Mouse (Mus musculus) heart, embryonic 12.5 days (tissue): Measurements from ENCODE around the gene Krtap28-10. TPM values are rescaled to one million over a fixed set of nuclear protein-coding genes. Genes with fewer than 3 reads are reported as not detected.
A peak's percentile ranks its signal among the peaks of the same experiment; 100 is the strongest.

Experiments used
- ATAC-seq: fragments of 200-750 bp; cut with Nextera tagmentation; 2 replicates; pipeline ENCODE4 v1.8.0; 2017; ENCODE audit warnings: moderate TSS enrichment, moderate library complexity; ENCODE audit not compliant: insufficient number of reproducible peaks, low FRiP score
- H3K27ac ChIP-seq: fragments of 300-500 bp; sonication (generic); 2 replicates; pipeline ENCODE4 v1.5.1; 2016; ENCODE audit warnings: mild to moderate bottlenecking, moderate library complexity; ENCODE audit not compliant: poor library complexity, severe bottlenecking
- H3K27me3 ChIP-seq: fragments of 300-500 bp; sonication (generic); replicated peaks from 2 replicates; pipeline ENCODE4 v1.6.1; 2016; ENCODE audit warnings: mild to moderate bottlenecking, moderate library complexity
- H3K36me3 ChIP-seq: fragments of 300-500 bp; sonication (generic); 2 replicates; pipeline ENCODE4 v1.6.1; 2016; ENCODE audit warnings: mild to moderate bottlenecking, moderate library complexity
- H3K4me1 ChIP-seq: fragments of 300-500 bp; sonication (generic); replicated peaks from 2 replicates; pipeline ENCODE4 v1.6.1; 2016; ENCODE audit warnings: mild to moderate bottlenecking
- H3K4me2 ChIP-seq: fragments of 300-500 bp; sonication (generic); 2 replicates; pipeline ENCODE4 v1.6.1; 2016; ENCODE audit warnings: mild to moderate bottlenecking, moderate library complexity
- H3K4me3 ChIP-seq: fragments of 300-500 bp; sonication (generic); 2 replicates; pipeline ENCODE4 v1.5.1; 2016; ENCODE audit warnings: mild to moderate bottlenecking
- H3K9ac ChIP-seq: fragments of 300-500 bp; sonication (generic); 2 replicates; pipeline ENCODE4 v1.6.1; 2016; ENCODE audit warnings: mild to moderate bottlenecking, moderate library complexity
- H3K9me3 ChIP-seq: fragments of 300-500 bp; sonication (generic); replicated peaks from 2 replicates; pipeline ENCODE4 v1.6.1; 2016; ENCODE audit warnings: mild to moderate bottlenecking, moderate library complexity
- WGBS: fragments of 180-500 bp; shearing (Covaris S2); methylation state at CpG from one replicate; pipeline ENCODE4 v1.1.7; 2016; 5-methylcytosine and 5-hydroxymethylcytosine counted together
- polyA plus RNA-seq: library from polyadenylated mRNA; unstranded; fragments of >200 nt; fragmentation: Nextera tagmentation; extraction: Ambion mirVana; gene quantifications from 2 replicates; pipeline ENCODE4 v1.2.1, GENCODE M21; 2016

Gene Krtap28-10
- polyA plus RNA-seq = not detected in 2 replicates

GRCm38 (mm10) chr1:83042380-83042779 lies at the start of gene Krtap28-10:
Krtap28-10 (minus strand) TSS chr1:83042480.
- no peak within 1 kb of the TSS for H3K9ac ChIP-seq

GRCm38 (mm10) chr1:83091268-83091667 lies 49.0 kb upstream of the Krtap28-10 start:
- no peak for ATAC-seq
- no peak overlapping the region for H3K4me2 ChIP-seq
- no peak overlapping the region for H3K4me3 ChIP-seq
- no peaks in the 10 kb centered on the region for H3K9me3 ChIP-seq
- WGBS = 41% methylated on average over 3 of the region's 3 CpGs
- H3K4me1 ChIP-seq = peaks cover 9% of the 10 kb centered on the region
- H3K9ac ChIP-seq = no peak overlapping the region
- H3K36me3 ChIP-seq = no peaks in the 10 kb centered on the region
- no peak overlapping the region for H3K27ac ChIP-seq
- no peaks in the 10 kb centered on the region for H3K27me3 ChIP-seq

More at GRCm38 (mm10) chr1:83042380-83042779, at the start of gene Krtap28-10:
- no peaks in the 10 kb centered on the region for H3K36me3 ChIP-seq
- no peaks in the 10 kb centered on the region for H3K9me3 ChIP-seq
- H3K4me2 ChIP-seq = no peak within 1 kb of the TSS
- peaks cover 8% of the 10 kb centered on the region; the same call in 1 of the 2 replicates for H3K27me3 ChIP-seq
- no peaks in the 10 kb centered on the region for H3K4me1 ChIP-seq
- H3K27ac ChIP-seq = no peak within 1 kb of the TSS
- 88% methylated on average over 2 of the region's 2 CpGs for WGBS
- H3K4me3 ChIP-seq = no peak within 1 kb of the TSS
- no peak for ATAC-seq

GRCm38 (mm10) chr1:83084790-83085189 lies 42.5 kb upstream of the Krtap28-10 start:
- no peak overlapping the region for H3K4me3 ChIP-seq
- H3K4me2 ChIP-seq = no peak overlapping the region
- no peak overlapping the region for H3K9ac ChIP-seq
- H3K36me3 ChIP-seq = no peaks in the 10 kb centered on the region
- H3K9me3 ChIP-seq = no peaks in the 10 kb centered on the region
- WGBS = 88% methylated on average over 2 of the region's 2 CpGs
- no peaks in the 10 kb centered on the region for H3K4me1 ChIP-seq
- H3K27me3 ChIP-seq = no peaks in the 10 kb centered on the region
- ATAC-seq = no peak
- H3K27ac ChIP-seq = no peak overlapping the region

- no peak overlapping the region for H3K4me3 ChIP-seq
- H3K9ac ChIP-seq = no peak overlapping the region
- H3K27me3 ChIP-seq = no peaks in the 10 kb centered on the region
- no peaks in the 10 kb centered on the region for H3K36me3 ChIP-seq
- H3K27ac ChIP-seq = no peak overlapping the region
- ATAC-seq = no peak
- 74% methylated on average over 6 of the region's 6 CpGs for WGBS
- no peak overlapping the region for H3K4me2 ChIP-seq
- H3K4me1 ChIP-seq = no peaks in the 10 kb centered on the region
- H3K9me3 ChIP-seq = no peaks in the 10 kb centered on the region
Measured at GRCm38 (mm10) chr1:83077016-83077415, 34.7 kb upstream of the Krtap28-10 start.

- no peak overlapping the region for H3K27ac ChIP-seq
- no peaks in the 10 kb centered on the region for H3K27me3 ChIP-seq
- no peaks in the 10 kb centered on the region for H3K36me3 ChIP-seq
- 42% methylated on average over 11 of the region's 11 CpGs for WGBS
- H3K9ac ChIP-seq = no peak overlapping the region
- H3K4me2 ChIP-seq = peak overlapping the region; percentile 40
- H3K4me3 ChIP-seq = peak overlapping the region; percentile 25; the same call in 1 of the 2 replicates
- H3K4me1 ChIP-seq = no peaks in the 10 kb centered on the region
- ATAC-seq = no peak
- no peaks in the 10 kb centered on the region for H3K9me3 ChIP-seq
Measured at GRCm38 (mm10) chr1:83076190-83076917, 34.1 kb upstream of the Krtap28-10 start.

- Histone ChIP-seq H3K9ac (no peak overlapping the region), H3K9me3 (no peaks in the 10 kb centered on the region), H3K27ac (no peak overlapping the region), H3K4me3 (peak overlapping the region; percentile 25; the same call in 1 of the 2 replicates), H3K36me3 (no peaks in the 10 kb centered on the region), H3K4me2 (peak overlapping the region; percentile 40), H3K27me3 (no peaks in the 10 kb centered on the region), H3K4me1 (no peaks in the 10 kb centered on the region)
- ATAC-seq = no peak
- WGBS = 40% methylated on average over 15 of the region's 15 CpGs
Measured at GRCm38 (mm10) chr1:83075526-83076189, 33.4 kb upstream of the Krtap28-10 start.

GRCm38 (mm10) chr1:83067205-83067604 lies 24.9 kb upstream of the Krtap28-10 start:
- 83% methylated on average over 10 of the region's 10 CpGs for WGBS
- H3K27me3 ChIP-seq = no peaks in the 10 kb centered on the region
- H3K4me2 ChIP-seq = no peak overlapping the region
- H3K9me3 ChIP-seq = no peaks in the 10 kb centered on the region
- no peak overlapping the region for H3K9ac ChIP-seq
- H3K4me3 ChIP-seq = no peak overlapping the region
- no peak for ATAC-seq
- H3K27ac ChIP-seq = no peak overlapping the region
- no peaks in the 10 kb centered on the region for H3K4me1 ChIP-seq
- H3K36me3 ChIP-seq = no peaks in the 10 kb centered on the region

GRCm38 (mm10) chr1:83066577-83066976 lies 24.3 kb upstream of the Krtap28-10 start:
- ATAC-seq = no peak
- Histone ChIP-seq H3K4me1 (no peaks in the 10 kb centered on the region), H3K4me3 (no peak overlapping the region), H3K27ac (no peak overlapping the region), H3K9ac (no peak overlapping the region), H3K36me3 (no peaks in the 10 kb centered on the region), H3K9me3 (no peaks in the 10 kb centered on the region), H3K4me2 (no peak overlapping the region), H3K27me3 (no peaks in the 10 kb centered on the region)
- WGBS = 89% methylated on average over 4 of the region's 4 CpGs

- no peak for ATAC-seq
- WGBS = 25% methylated on average over 3 of the region's 3 CpGs
Measured at GRCm38 (mm10) chr1:83064851-83065250, 22.6 kb upstream of the Krtap28-10 start.

GRCm38 (mm10) chr1:83060643-83061042 lies 18.4 kb upstream of the Krtap28-10 start, which contains the start of gene Krtap28-13:
Krtap28-13 (plus strand) TSS chr1:83060930.
- no peaks in the 10 kb centered on the region for H3K27me3 ChIP-seq
- H3K36me3 ChIP-seq = no peaks in the 10 kb centered on the region
- no peaks in the 10 kb centered on the region for H3K9me3 ChIP-seq
- no peak within 1 kb of the TSS for H3K4me2 ChIP-seq
- no peak for ATAC-seq
- H3K4me3 ChIP-seq = no peak within 1 kb of the TSS
- 68% methylated on average over 4 of the region's 4 CpGs for WGBS
- H3K4me1 ChIP-seq = peaks cover 17% of the 10 kb centered on the region
- no peak within 1 kb of the TSS for H3K27ac ChIP-seq
- H3K9ac ChIP-seq = no peak within 1 kb of the TSS

More at GRCm38 (mm10) chr1:83064851-83065250, 22.6 kb upstream of the Krtap28-10 start:
- no peaks in the 10 kb centered on the region for H3K36me3 ChIP-seq
- H3K27ac ChIP-seq = no peak overlapping the region
- no peaks in the 10 kb centered on the region for H3K27me3 ChIP-seq
- H3K9me3 ChIP-seq = no peaks in the 10 kb centered on the region
- H3K9ac ChIP-seq = no peak overlapping the region
- H3K4me2 ChIP-seq = no peak overlapping the region
- no peak overlapping the region for H3K4me3 ChIP-seq
- peaks cover 13% of the 10 kb centered on the region for H3K4me1 ChIP-seq

GRCm38 (mm10) chr1:83059278-83059677 lies 17.0 kb upstream of the Krtap28-10 start, which contains the start of gene A030005K14Rik:
A030005K14Rik (minus strand) TSS chr1:83059378.
- 73% methylated on average over 9 of the region's 9 CpGs for WGBS
- no peaks in the 10 kb centered on the region for H3K36me3 ChIP-seq
- no peak for ATAC-seq
- H3K9ac ChIP-seq = no peak within 1 kb of the TSS
- H3K27ac ChIP-seq = no peak within 1 kb of the TSS
- peaks cover 17% of the 10 kb centered on the region for H3K4me1 ChIP-seq
- no peak within 1 kb of the TSS for H3K4me3 ChIP-seq
- H3K27me3 ChIP-seq = no peaks in the 10 kb centered on the region
- no peaks in the 10 kb centered on the region for H3K9me3 ChIP-seq
- no peak within 1 kb of the TSS for H3K4me2 ChIP-seq
